Mouse (Mus musculus): ENCODE results near the gene Ift80. TPM values are rescaled to one million over a fixed set of nuclear protein-coding genes. Genes with fewer than 3 reads are reported as not detected.

Gene Ift80
- polyA plus RNA-seq, 1 experiment from 2014 or later = 11.2 TPM

DNA sequence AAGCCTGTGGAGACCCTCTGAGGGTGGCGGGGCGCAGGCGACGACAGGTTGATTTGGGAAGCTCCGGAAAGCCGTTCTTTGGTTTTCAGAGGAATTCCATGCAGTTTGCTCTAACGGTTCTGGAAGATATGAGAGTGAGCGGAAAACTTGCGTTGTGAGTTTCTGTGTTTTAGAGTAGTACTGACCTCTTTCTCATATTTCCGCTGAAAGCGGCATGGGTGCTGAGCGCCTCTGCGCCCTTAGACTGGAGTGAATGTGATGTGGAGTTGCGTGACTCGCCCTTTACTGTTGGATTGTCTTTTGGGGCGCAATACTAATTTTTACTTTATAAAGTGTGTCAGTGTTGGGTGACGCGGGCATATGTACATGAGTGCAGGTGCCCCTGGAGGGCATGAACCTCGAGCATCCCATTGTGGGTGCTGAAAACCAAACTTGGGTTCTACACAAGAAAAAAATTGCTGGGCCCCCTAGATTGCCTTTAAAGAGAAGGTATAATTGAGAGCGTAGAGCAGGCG, 1.9 kb upstream of the Ift80 start:
- peak overlapping the region; percentile 96 for H3K4me3 ChIP-seq (replicated peaks; ENCODE audit: low read depth, low read length)
- H3K9ac ChIP-seq (replicated peaks; ENCODE audit: low read length) = peak overlapping the region; percentile 65
- no peaks in the 10 kb centered on the region for H3K9me3 ChIP-seq (ENCODE audit: control insufficient read depth, low read length)
- H3K27ac ChIP-seq (replicated peaks; ENCODE audit: low read depth, low read length) = peak overlapping the region; percentile 71; the same call in 1 of the 2 replicates
- DNase-seq (peak; percentile 41), ATAC-seq (ENCODE audit: low FRiP score, low TSS enrichment) (no peak)
- H3K4me1 ChIP-seq (ENCODE audit: control insufficient read depth, insufficient read depth, low read length) = 0 out of 2 replicates have a peak, but pooled peaks cover 5% of the 10 kb centered on the region
- H3K36me3 ChIP-seq (ENCODE audit: control insufficient read depth, insufficient read depth, low read length) = no peaks in the 10 kb centered on the region
- 6% methylated on average over 21 of the region's 21 CpGs for WGBS
- peak overlapping the region; percentile 94 for H3K4me2 ChIP-seq (ENCODE audit: low read length)
- H3K27me3 ChIP-seq (ENCODE audit: control insufficient read depth, insufficient read depth, low read length) = no peaks in the 10 kb centered on the region

DNA sequence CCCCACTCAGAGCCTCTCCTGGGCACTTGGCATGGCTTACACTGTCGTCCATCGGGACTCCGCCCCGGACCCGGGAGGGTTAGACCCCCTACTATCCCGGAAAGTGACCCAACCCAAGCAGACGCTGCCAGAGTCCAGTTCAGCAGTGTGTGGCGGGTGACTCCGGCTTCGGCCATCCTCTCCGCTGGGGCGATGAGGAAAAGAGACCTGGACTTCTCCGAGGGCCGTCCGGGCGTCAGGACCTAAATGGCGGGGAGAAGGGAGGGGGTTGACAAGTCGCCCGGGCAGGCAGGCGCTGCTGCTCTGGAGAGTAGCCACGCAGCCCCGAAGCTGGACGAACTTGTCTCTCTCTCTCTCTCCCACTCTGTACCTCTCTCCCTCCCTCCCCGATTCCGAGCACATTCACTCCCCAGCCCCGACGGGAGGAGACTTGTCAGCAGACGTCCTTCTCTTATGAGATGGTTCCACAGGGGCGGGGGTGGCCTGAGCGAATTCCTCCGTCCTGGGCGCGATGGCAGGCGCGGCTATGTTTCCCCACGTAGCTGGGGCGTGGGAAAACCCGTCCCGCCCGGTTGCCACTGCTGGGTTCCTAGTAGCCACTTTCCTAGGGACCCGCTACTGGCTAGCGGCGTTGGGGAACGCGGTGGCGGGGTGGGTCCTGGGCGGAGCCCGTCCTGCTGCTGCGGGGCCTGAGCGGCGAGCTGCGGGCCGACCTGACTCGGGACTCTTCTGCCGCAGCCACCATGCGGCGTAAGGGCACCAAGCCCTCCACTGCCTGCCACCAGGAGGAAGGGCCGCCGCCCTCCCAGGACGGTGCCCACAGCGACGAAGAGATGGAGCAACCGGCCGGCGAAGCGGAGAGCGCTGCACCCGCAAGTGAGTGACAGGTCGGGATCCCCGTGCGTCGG, 1.2 kb upstream of the Ift80 start:
- H3K36me3 ChIP-seq (ENCODE audit: control insufficient read depth, insufficient read depth, low read length) = no peaks in the 10 kb centered on the region
- peak overlapping the region; percentile 94 for H3K4me2 ChIP-seq (ENCODE audit: low read length)
- peak overlapping the region; percentile 65 for H3K9ac ChIP-seq (replicated peaks; ENCODE audit: low read length)
- 0 out of 2 replicates have a peak, but pooled peaks cover 5% of the 10 kb centered on the region for H3K4me1 ChIP-seq (ENCODE audit: control insufficient read depth, insufficient read depth, low read length)
- WGBS = 0% methylated on average over 72 of the region's 72 CpGs
- no peaks in the 10 kb centered on the region for H3K27me3 ChIP-seq (ENCODE audit: control insufficient read depth, insufficient read depth, low read length)
- no peaks in the 10 kb centered on the region for H3K9me3 ChIP-seq (ENCODE audit: control insufficient read depth, low read length)
- DNase-seq (peak; percentile 63), ATAC-seq (ENCODE audit: low FRiP score, low TSS enrichment) (peak; percentile 58)
- H3K27ac ChIP-seq (replicated peaks; ENCODE audit: low read depth, low read length) = peak overlapping the region; percentile 71
- H3K4me3 ChIP-seq (replicated peaks; ENCODE audit: low read depth, low read length) = peak overlapping the region; percentile 96

GRCm38 (mm10) chr3:69004055-69004436, 324 bp downstream of the Ift80 start:
- H3K9me3 ChIP-seq (ENCODE audit: control insufficient read depth, low read length) = no peaks in the 10 kb centered on the region

DNA sequence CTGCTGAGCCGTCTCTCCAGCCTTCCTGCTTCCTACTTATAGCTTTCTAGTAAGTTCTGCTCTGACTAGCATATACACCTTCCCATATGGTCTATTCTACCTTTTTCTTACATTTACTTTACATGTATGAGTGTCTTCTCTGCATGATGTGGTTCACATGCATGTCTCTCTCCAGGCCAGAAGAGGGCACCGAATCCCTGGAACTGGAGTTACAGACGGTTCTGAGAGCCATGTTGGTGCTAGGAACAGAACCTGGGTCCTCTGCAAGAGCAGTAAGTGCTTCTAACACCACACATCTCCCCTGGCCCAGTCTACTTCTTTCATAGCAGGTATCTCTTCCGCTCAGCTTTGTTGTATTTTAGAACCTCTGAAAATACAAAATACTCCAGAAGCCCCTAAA, 1.6 kb downstream of the Ift80 start:
- H3K9ac ChIP-seq (replicated peaks; ENCODE audit: low read length) = no peak overlapping the region
- ATAC-seq (ENCODE audit: low FRiP score, low TSS enrichment) (no peak), DNase-seq (no peak)
- H3K27me3 ChIP-seq (ENCODE audit: control insufficient read depth, insufficient read depth, low read length) = no peaks in the 10 kb centered on the region
- 0 out of 2 replicates have a peak, but pooled peaks cover 5% of the 10 kb centered on the region for H3K4me1 ChIP-seq (ENCODE audit: control insufficient read depth, insufficient read depth, low read length)
- H3K4me2 ChIP-seq (ENCODE audit: low read length) = no peak overlapping the region
- no peak overlapping the region for H3K27ac ChIP-seq (replicated peaks; ENCODE audit: low read depth, low read length)
- WGBS = 89% methylated on average over 4 of the region's 4 CpGs
- H3K36me3 ChIP-seq (ENCODE audit: control insufficient read depth, insufficient read depth, low read length) = no peaks in the 10 kb centered on the region
- H3K4me3 ChIP-seq (replicated peaks; ENCODE audit: low read depth, low read length) = no peak overlapping the region
- no peaks in the 10 kb centered on the region for H3K9me3 ChIP-seq (ENCODE audit: control insufficient read depth, low read length)

More at GRCm38 (mm10) chr3:69004055-69004436, 324 bp downstream of the Ift80 start:
- Histone ChIP-seq H3K9ac (replicated peaks; ENCODE audit: low read length) (peak overlapping the region; percentile 65), H3K27ac (replicated peaks; ENCODE audit: low read depth, low read length) (peak overlapping the region; percentile 62; the same call in 1 of the 2 replicates), H3K27me3 (ENCODE audit: control insufficient read depth, insufficient read depth, low read length) (no peaks in the 10 kb centered on the region), H3K4me3 (replicated peaks; ENCODE audit: low read depth, low read length) (peak overlapping the region; percentile 96), H3K4me2 (ENCODE audit: low read length) (peak overlapping the region; percentile 50), H3K36me3 (ENCODE audit: control insufficient read depth, insufficient read depth, low read length) (no peaks in the 10 kb centered on the region), H3K4me1 (ENCODE audit: control insufficient read depth, insufficient read depth, low read length) (0 out of 2 replicates have a peak, but pooled peaks cover 5% of the 10 kb centered on the region)
- ATAC-seq (ENCODE audit: low FRiP score, low TSS enrichment) (no peak; the same call in 1 of the 2 replicates), DNase-seq (no peak)
- under 1% methylated on average over 7 of the region's 7 CpGs for WGBS

DNA sequence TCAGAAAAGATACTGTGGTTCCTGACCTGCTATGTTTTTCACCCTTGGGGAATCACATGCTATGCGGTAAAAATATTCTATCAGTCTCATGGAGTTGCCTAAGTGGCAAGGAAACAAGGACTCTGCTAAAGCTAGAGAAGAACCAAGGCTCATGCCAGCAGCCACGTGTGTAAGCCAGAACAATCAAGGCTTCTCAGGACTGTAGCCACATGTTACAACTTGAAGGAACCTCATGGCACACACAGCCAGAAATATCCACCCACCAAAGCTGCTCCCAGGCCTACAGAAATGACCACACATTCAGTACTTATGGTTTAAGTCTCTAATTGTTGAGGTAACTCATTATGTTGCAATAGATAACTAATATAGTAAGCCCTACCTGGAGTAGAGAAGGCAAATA, 17.8 kb downstream of the Ift80 start:
- WGBS = 90% methylated on average over 2 of the region's 2 CpGs
- Histone ChIP-seq H3K36me3 (ENCODE audit: control insufficient read depth, insufficient read depth, low read length) (peaks cover 4% of the 10 kb centered on the region), H3K9me3 (ENCODE audit: control insufficient read depth, low read length) (no peaks in the 10 kb centered on the region), H3K4me2 (ENCODE audit: low read length) (no peak overlapping the region), H3K4me1 (ENCODE audit: control insufficient read depth, insufficient read depth, low read length) (no peaks in the 10 kb centered on the region), H3K4me3 (replicated peaks; ENCODE audit: low read depth, low read length) (no peak overlapping the region), H3K27me3 (ENCODE audit: control insufficient read depth, insufficient read depth, low read length) (no peaks in the 10 kb centered on the region), H3K27ac (replicated peaks; ENCODE audit: low read depth, low read length) (no peak overlapping the region), H3K9ac (replicated peaks; ENCODE audit: low read length) (no peak overlapping the region)
- ATAC-seq (ENCODE audit: low FRiP score, low TSS enrichment) (no peak), DNase-seq (no peak)

GRCm38 (mm10) chr3:68980898-68981297, 23.5 kb downstream of the Ift80 start:
- ATAC-seq (ENCODE audit: low FRiP score, low TSS enrichment) (no peak), DNase-seq (no peak)
- Histone ChIP-seq H3K4me1 (ENCODE audit: control insufficient read depth, insufficient read depth, low read length) (no peaks in the 10 kb centered on the region), H3K9ac (replicated peaks; ENCODE audit: low read length) (no peak overlapping the region), H3K36me3 (ENCODE audit: control insufficient read depth, insufficient read depth, low read length) (peaks cover 4% of the 10 kb centered on the region), H3K4me3 (replicated peaks; ENCODE audit: low read depth, low read length) (no peak overlapping the region), H3K4me2 (ENCODE audit: low read length) (no peak overlapping the region), H3K27me3 (ENCODE audit: control insufficient read depth, insufficient read depth, low read length) (no peaks in the 10 kb centered on the region), H3K9me3 (ENCODE audit: control insufficient read depth, low read length) (no peaks in the 10 kb centered on the region), H3K27ac (replicated peaks; ENCODE audit: low read depth, low read length) (no peak overlapping the region)
- WGBS = 86% methylated on average over 9 of the region's 9 CpGs

GRCm38 (mm10) chr3:68979187-68979586, 25.2 kb downstream of the Ift80 start:
- Histone ChIP-seq H3K4me1 (ENCODE audit: control insufficient read depth, insufficient read depth, low read length) (no peaks in the 10 kb centered on the region), H3K4me3 (replicated peaks; ENCODE audit: low read depth, low read length) (no peak overlapping the region), H3K9ac (replicated peaks; ENCODE audit: low read length) (no peak overlapping the region), H3K27ac (replicated peaks; ENCODE audit: low read depth, low read length) (no peak overlapping the region), H3K9me3 (ENCODE audit: control insufficient read depth, low read length) (no peaks in the 10 kb centered on the region), H3K36me3 (ENCODE audit: control insufficient read depth, insufficient read depth, low read length) (no peaks in the 10 kb centered on the region), H3K27me3 (ENCODE audit: control insufficient read depth, insufficient read depth, low read length) (no peaks in the 10 kb centered on the region), H3K4me2 (ENCODE audit: low read length) (no peak overlapping the region)
- WGBS = 95% methylated on average over 10 of the region's 10 CpGs
- ATAC-seq (ENCODE audit: low FRiP score, low TSS enrichment) (no peak), DNase-seq (no peak)

GRCm38 (mm10) chr3:68977696-68978095, 26.7 kb downstream of the Ift80 start:
- ATAC-seq (ENCODE audit: low FRiP score, low TSS enrichment) = no peak
- no peak for DNase-seq
- H3K4me3 ChIP-seq (replicated peaks; ENCODE audit: low read depth, low read length) = no peak overlapping the region
- no peak overlapping the region for H3K4me2 ChIP-seq (ENCODE audit: low read length)
- no peaks in the 10 kb centered on the region for H3K9me3 ChIP-seq (ENCODE audit: control insufficient read depth, low read length)
- H3K36me3 ChIP-seq (ENCODE audit: control insufficient read depth, insufficient read depth, low read length) = no peaks in the 10 kb centered on the region
- no peak overlapping the region for H3K27ac ChIP-seq (replicated peaks; ENCODE audit: low read depth, low read length)
- H3K9ac ChIP-seq (replicated peaks; ENCODE audit: low read length) = no peak overlapping the region
- H3K4me1 ChIP-seq (ENCODE audit: control insufficient read depth, insufficient read depth, low read length) = no peaks in the 10 kb centered on the region
- 97% methylated on average over 4 of the region's 4 CpGs for WGBS
- no peaks in the 10 kb centered on the region for H3K27me3 ChIP-seq (ENCODE audit: control insufficient read depth, insufficient read depth, low read length)

Measured in midbrain, embryonic 14.5 days (tissue).